Mouse (Mus musculus): ENCODE results near the gene Olfr449.

DNA sequence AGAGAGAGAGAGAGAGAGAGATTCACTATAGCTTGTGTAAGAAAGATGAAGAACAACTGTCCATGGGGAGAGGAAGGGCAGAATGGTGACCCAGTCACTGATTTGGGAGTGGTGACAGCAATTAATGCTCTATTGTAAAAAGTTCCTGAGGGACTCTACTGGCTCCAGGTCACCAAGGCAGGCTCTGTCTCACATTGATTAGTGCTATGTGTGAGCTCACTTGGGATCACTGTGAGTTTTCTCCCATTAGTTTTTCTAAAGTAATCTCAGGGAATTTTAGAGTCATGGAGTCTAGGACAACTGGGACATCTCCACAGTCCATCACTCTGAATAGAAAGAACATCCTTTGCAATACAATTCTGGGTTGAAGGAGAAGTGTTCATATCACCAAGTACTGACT lies 49.4 kb upstream of the Olfr449 start, which contains the start of gene Olfr452:
- TF ChIP-seq ZC3H11A (IDR thresholded peaks at IDR 0.05; ENCODE audit: borderline replicate concordance, low read depth, low read length) (no peak), ZNF384 (IDR thresholded peaks at IDR 0.05; ENCODE audit: low read depth, low read length) (no peak), CHD2 (IDR thresholded peaks at IDR 0.05; ENCODE audit: low read depth, low read length) (no peak), MAFK (IDR thresholded peaks at IDR 0.05; ENCODE audit: insufficient read depth, low read depth, low read length) (no peak), HCFC1 (IDR thresholded peaks at IDR 0.05; ENCODE audit: borderline replicate concordance, insufficient read depth, low read length) (no peak)

All from ES-E14 (cell line).